Mouse (Mus musculus) T-helper 1 cell (primary cell): Measurements from ENCODE around the gene Agt.

ENCODE experiments used
- in situ Hi-C: fragments of 300-600 bp; cut with MboI, MseI; formaldehyde crosslinking; loops from one replicate; pipeline ENCODE4 v1.15.1; 2025; ENCODE audit warnings: high pct_unique_total_duplicates

The Agt gene

GRCm38 (mm10) chr8:124555113-124555750 is 14.3 kb downstream of the Agt start:
- in situ Hi-C loops, result no loop called here

GRCm38 (mm10) chr8:124551011-124551661 is 18.4 kb downstream of the Agt start:
- in situ Hi-C loops, result no loop called here

GRCm38 (mm10) chr8:124548187-124548586 is 21.3 kb downstream of the Agt start:
- in situ Hi-C loops, result no loop called here

- in situ Hi-C loops, result no loop called here
Observed at GRCm38 (mm10) chr8:124547269-124547668, 22.2 kb downstream of the Agt start.

- in situ Hi-C loops, result no loop called here
Observed at GRCm38 (mm10) chr8:124546815-124547214, 22.7 kb downstream of the Agt start.

- in situ Hi-C loops, result no loop called here
Observed at GRCm38 (mm10) chr8:124546371-124546770, 23.1 kb downstream of the Agt start.

- in situ Hi-C loops, result no loop called here
Observed at GRCm38 (mm10) chr8:124543272-124543671, 26.2 kb downstream of the Agt start.

- in situ Hi-C loops, result no loop called here
Observed at GRCm38 (mm10) chr8:124542001-124542400, 27.5 kb downstream of the Agt start.

- in situ Hi-C loops, result no loop called here
Observed at GRCm38 (mm10) chr8:124540906-124541305, 28.6 kb downstream of the Agt start.

GRCm38 (mm10) chr8:124535451-124535850 is 34.1 kb downstream of the Agt start:
- in situ Hi-C loops, result no loop called here

- in situ Hi-C loops, result no loop called here
Observed at GRCm38 (mm10) chr8:124532626-124533025, 36.9 kb downstream of the Agt start.

- in situ Hi-C loops, result no loop called here
Observed at GRCm38 (mm10) chr8:124530996-124531395, 38.5 kb downstream of the Agt start.

GRCm38 (mm10) chr8:124530556-124530955 is 39.0 kb downstream of the Agt start:
- in situ Hi-C loops, result no loop called here

GRCm38 (mm10) chr8:124530076-124530475 is 39.4 kb downstream of the Agt start:
- in situ Hi-C loops, result no loop called here

- in situ Hi-C loops, result no loop called here
Observed at GRCm38 (mm10) chr8:124526261-124526660, 43.2 kb downstream of the Agt start.

GRCm38 (mm10) chr8:124521946-124522345 is 47.6 kb downstream of the Agt start:
- in situ Hi-C loops, result no loop called here

GRCm38 (mm10) chr8:124520249-124521080 is 49.0 kb downstream of the Agt start, which contains the start of gene Cog2:
Gene Cog2, plus strand, starts transcription at chr8:124520767.
- in situ Hi-C loops, result no loop called here

- in situ Hi-C loops, result no loop called here
Observed at GRCm38 (mm10) chr8:124517142-124517541, 52.4 kb downstream of the Agt start.

- in situ Hi-C loops, result no loop called here
Observed at GRCm38 (mm10) chr8:124516525-124516924, 53.0 kb downstream of the Agt start.

- in situ Hi-C loops, result no loop called here
Observed at GRCm38 (mm10) chr8:124516039-124516438, 53.5 kb downstream of the Agt start.

- in situ Hi-C loops, result no loop called here
Observed at GRCm38 (mm10) chr8:124509156-124509555, 60.4 kb downstream of the Agt start.

- in situ Hi-C loops, result no loop called here
Observed at GRCm38 (mm10) chr8:124508321-124508695, 61.2 kb downstream of the Agt start.
